Mouse (Mus musculus) stomach, postnatal 0 days (tissue): Measurements from ENCODE around the gene Fam129a.

Experiments
- CTCF ChIP-seq: IDR thresholded peaks from 2 replicates; pipeline ENCODE4 v1.5.1; 2016; ENCODE audit warnings: antibody characterized with exemption, low read depth, mild to moderate bottlenecking, moderate library complexity
- EP300 ChIP-seq: optimal IDR thresholded peaks from 2 replicates; pipeline ENCODE3; 2016; ENCODE audit warnings: antibody characterized with exemption

- TF ChIP-seq CTCF (no peak), EP300 (no peak)
These were observed 54.7 kb downstream of the Fam129a start for GRCm38 (mm10) chr1:151625690-151626089.
